Mouse (Mus musculus) v-Abl transformed pro-B cells (cell line): Measurements from ENCODE around the gene Psme1.

Experiments used
- in situ Hi-C, 2 experiments: fragments of 400-800 bp; cut with MboI; formaldehyde crosslinking; loops; one replicate each; pipeline ENCODE4 v1.15.1; 2025; ENCODE audit not compliant: unreplicated experiment in 2 of 2

Psme1 gene

DNA sequence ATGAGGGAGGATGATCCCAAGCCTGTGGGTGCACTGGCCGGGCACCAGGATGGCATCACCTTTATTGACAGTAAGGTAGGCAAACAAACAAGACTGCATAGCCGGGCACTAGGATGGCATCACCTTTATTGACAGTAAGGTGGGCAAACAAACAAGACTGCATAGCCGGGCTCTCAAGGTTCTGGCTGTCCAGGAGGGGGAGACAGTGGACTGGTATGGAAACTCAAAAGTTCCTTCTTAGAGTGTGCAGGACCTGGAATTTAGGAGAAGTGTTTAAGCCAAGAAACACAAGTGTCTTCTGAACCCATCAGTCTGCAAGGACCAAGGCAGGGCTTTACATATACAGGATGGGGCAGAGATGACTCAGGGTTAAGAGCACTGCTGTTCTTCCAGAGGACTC, 12.2 kb upstream of the Psme1 start:
- in situ Hi-C loops: no loop called here

DNA sequence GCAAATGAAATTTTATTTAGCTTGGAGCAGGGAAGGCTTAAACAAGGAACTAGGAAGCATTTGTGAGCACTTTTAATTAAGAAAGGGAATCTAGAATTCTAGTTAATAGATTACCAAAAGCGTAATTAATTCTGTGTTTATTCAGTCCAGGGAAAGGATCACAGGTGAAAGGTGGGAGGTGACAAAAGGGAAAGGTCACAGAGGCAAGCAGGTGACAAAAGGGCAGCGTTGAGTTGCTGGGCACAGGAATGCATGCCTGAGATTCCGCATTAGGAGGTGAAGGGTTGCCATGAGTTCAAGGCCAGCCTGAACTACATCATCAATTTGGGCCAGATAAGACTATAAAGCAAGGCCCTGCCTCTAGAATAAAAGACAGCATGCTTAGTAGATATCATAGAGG, 10.4 kb upstream of the Psme1 start:
- in situ Hi-C loops: no loop called here

DNA sequence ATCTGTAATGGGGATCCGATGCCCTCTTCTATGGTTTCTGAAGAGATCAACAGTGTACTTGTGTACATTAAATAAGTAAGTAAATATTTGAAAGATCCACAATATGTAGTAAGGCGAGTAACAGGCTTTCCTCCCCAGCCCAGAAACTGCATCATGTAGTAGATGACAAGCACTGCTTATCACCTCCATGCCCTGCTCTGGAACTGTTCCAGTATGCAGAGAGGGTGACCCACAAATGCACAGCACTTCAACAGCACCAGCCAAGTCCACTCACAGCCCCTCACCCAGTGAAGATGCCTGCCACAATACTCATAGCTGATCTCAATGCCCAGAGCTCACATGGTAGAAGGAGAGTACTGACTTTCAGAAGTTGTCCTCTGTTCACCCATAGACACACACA, 7.3 kb upstream of the Psme1 start:
- in situ Hi-C loops: no loop called here

DNA sequence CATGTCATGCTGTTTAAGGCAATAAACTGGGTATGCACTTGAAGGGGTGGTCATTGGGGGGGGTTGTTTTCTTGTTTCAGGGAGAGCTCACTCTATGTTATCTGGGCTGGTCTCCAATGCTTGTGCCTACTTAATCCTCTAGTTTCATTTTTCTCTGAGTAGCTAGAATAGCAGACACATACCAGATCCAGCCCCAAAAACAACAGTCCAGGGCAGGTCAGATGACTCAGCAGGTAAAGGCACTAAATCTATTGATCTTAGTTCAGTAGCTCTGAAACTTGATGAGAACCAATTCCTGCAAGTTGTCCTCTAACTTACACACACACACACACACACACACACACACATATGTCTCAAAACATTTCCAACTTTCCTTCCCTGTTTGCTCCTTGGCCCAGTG, 6.2 kb upstream of the Psme1 start:
- in situ Hi-C loops: no loop called here

DNA sequence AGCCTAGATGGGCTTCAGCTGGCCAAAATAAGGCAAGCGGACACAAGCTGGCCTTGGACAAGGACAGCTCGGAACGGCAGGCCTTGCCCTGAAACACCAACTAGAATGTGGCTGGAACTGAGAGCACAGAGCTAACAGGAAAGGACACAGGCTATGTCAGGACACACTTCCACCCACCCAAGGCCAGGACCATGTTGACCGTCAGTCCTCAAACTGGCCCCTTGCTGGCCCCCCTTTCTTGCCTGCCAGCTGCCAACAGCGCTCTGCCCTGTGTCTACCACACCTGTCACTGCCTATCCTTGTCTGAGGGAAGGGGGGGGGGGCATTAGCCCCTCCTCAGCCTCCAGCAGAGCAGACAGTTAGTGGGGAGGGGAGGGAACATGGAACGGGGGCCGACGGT, 2.6 kb upstream of the Psme1 start, which contains the start of gene Fitm1:
Gene Fitm1 (plus strand): TSS at position 316 of the 400 bp plus-strand sequence.
- in situ Hi-C loops: no loop called here

- in situ Hi-C loops: no loop called here
Observed at GRCm38 (mm10) chr14:55575711-55576110, 2.2 kb upstream of the Psme1 start.

DNA sequence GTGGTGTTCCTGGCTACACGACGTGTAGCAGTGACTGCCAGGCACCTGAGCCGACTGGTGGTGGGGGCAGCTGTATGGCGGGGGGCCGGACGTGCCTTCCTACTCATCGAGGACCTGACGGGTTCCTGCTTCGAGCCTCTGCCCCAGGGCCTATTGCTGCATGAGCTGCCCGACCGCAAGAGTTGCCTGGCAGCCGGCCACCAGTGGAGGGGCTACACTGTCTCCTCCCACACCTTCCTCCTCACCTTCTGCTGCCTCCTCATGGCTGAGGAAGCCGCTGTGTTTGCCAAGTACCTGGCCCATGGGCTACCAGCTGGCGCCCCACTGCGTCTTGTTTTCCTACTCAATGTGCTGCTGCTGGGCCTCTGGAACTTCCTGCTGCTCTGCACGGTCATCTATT, 1.5 kb upstream of the Psme1 start:
- in situ Hi-C loops: no loop called here

DNA sequence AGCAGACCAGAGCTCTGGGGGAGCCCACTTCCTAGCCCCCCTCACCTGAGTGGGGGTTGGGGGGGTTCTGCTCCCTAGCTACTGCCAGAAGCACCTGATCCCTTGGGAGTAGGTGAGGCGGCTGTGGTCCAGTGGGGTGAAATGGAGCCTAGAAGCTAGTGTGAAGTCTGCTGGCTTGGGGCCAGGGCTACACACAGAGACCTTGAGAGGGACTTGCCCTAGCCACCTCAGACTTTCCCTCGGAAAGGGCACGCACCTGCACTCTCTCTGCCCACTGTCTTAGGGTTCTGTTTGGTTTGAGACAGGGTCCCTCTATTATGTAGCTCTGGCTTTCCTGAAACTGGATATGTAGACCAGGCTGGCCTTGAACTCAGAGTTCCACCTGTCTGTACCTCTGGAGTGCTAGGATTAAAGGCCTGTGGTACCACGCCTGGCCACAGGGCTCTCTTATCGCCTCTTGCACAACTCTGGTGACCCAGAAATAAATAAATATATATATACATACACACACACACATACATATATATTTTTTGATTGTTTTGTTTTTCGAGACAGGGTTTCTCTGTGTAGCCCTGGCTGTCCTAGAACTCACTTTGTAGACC, 846 bp downstream of the Psme1 start:
- in situ Hi-C loops: no loop called here

DNA sequence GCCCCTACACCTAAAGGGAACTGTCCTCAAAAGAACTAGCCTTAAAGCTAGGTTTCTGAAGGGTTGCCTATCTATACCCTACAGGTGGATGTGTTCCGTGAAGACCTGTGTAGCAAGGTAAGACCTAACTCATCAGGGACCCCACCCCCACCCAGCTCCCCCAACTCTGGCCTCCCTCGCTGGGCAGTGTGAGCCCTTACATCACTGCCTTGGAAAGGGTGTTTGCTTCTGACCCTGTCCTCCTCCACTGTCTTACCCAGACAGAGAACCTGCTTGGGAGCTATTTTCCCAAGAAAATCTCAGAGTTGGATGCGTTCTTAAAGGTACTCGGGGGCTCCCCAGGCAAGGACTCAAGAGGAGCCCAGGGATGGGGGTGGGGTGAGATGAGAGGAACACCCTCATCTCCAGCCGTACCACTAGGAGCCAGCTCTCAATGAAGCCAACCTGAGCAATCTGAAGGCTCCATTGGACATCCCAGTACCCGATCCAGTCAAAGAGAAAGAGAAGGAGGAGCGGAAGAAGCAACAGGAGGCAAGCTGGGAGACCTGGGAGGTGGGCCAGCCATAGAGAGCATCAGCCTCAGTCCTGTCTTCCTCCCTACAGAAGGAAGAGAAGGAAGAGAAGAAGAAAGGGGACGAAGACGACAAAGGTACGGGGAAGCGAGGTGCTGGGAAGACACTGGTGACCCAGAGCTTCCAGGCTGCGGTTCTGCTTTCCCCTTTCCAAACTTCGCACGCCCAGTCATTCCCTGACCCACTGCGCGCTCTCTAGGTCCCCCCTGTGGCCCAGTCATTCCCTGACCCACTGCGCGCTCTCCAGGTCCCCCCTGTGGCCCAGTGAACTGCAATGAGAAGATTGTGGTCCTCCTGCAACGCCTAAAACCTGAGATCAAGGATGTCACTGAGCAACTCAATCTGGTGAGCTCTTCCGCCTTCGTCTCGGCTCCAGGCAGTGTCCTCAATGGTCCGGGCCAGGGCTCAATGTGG, 1.9 kb downstream of the Psme1 start:
- in situ Hi-C loops: loop anchor here (5.0 to 10.0 kb wide), 2 partner anchors 83 to 85 kb away; partner anchors contain the start of gene Carmil3 (in 1 of the 2)

DNA sequence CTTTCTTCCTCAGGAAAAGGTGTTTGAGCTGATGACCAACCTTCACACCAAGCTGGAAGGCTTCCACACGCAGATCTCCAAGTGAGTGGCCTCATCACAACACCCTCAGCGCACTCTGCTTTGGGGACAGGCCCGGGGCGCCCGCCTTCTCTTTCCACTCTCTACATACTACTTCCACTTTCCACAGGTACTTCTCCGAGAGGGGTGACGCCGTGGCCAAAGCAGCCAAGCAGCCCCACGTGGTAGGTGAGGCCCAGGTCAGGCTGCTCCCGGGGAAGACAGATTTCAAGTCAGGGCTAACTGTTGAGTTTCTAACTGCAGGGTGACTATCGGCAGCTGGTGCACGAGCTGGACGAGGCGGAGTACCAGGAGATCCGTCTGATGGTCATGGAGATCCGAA, 2.8 kb downstream of the Psme1 start:
- in situ Hi-C loops: loop anchor here (5.0 to 10.0 kb wide), 2 partner anchors 83 to 86 kb away; partner anchors contain the start of gene Carmil3 (in 1 of the 2)

DNA sequence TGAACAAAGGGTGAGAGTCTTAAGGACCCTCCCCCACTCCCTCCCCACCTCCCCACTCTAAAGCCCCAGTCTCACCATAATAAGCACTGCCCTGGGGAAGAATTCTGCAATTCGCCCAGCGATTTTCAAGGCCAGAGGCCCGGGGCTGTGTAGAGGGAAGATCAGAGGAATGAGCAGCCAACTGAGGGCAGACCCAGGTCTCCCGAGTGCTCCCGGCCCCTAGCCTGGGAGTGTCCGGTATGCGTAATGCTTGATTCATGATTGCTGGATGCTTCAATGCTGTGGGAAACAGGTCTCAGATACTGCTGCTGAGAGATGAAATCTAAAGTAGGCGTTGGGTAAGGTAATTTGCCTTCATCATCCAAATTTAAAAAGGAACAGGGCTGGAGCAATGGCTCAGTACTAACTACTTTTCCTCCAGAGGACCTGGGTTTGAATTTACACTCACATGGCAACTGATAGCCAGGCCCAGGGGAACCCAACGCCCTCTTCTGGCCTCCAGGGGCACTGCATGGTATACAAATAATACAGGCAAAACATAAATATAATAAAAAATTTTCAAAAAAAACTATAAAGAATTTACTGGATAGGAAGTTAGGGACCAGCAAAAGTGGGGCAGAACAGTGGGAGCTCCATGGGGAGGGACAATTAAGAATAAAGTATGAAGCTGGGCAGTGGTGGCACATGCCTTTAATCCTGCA, 4.2 kb downstream of the Psme1 start:
- in situ Hi-C loops: loop anchor here (5.0 to 10.0 kb wide), 2 partner anchors 85 to 87 kb away; partner anchors contain the start of gene Carmil3 (in 1 of the 2)

GRCm38 (mm10) chr14:55584303-55584701, 6.4 kb downstream of the Psme1 start:
- in situ Hi-C loops: loop anchor here (5.0 to 10.0 kb wide), 2 partner anchors 87 to 90 kb away; partner anchors contain the start of gene Carmil3 (in 1 of the 2)

DNA sequence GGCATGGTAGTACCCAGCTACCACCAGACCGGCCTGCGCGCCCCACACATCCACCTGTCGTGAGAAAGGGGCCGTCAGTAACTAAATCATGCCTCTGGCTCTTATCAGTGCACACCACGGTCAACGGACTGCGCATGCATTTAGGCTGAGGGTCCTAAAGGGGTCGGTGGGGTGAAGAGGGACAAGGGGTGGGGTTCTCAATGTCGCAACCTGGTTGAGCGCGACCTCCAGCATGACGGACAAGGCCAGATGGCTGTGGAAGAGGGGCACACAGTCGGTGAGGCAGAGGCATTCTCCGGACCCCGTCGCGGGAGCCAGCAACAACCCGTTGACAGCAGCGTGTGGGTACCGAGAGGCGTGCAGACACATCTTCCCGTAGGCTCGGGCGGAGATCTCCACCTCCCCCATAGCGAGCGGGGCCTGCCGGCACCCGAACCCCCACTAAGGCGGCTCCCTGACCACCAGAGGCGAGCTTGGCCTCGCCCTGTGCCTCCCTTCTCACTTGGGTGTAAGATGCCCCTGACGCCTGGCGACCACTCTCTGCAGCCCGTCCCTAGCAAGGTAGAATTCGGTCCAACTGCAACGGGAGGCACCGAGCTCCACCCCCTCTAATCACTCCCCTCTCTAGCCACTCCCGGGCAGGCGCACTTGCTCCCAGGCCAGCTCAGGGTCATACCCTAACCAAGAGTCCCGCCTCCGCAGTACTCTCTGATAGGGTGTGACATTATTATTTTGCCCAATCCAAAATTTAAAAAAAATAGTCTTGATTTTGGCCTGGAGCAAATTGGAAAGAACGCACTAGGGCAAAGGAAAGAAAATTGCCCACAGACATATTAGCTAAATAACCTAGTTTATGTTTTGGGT, 7.0 kb downstream of the Psme1 start, which contains the start of gene Emc9:
Gene Emc9 (minus strand): TSS at position 601 of the 864 bp plus-strand sequence.
- in situ Hi-C loops: loop anchor here (5.0 to 10.0 kb wide), 2 partner anchors 88 to 90 kb away; partner anchors contain the start of gene Carmil3 (in 1 of the 2)

DNA sequence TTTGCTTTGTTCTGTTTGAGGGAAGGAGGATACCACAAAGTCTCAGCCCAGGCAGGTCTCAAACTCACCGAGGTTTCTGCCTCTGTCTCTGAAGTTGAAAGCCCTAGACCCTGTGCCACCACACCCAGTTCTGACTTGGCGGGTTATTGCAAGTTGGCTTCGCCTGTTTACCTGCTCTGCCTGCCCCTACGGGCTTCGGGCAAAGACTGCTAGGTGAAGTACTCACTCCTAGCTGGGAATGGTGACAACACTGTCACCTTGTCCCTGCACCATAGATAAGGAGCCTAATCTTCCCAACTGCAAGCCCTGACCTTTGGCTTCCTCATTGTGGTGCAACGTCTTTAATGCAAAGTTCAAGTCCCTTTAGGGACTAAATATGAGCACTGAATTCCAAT, 7.6 kb downstream of the Psme1 start:
- in situ Hi-C loops: loop anchor here in 1 of 2 experiments (10.0 kb wide), 1 partner anchor 91 kb away; the partner anchor contains the start of gene Carmil3

DNA sequence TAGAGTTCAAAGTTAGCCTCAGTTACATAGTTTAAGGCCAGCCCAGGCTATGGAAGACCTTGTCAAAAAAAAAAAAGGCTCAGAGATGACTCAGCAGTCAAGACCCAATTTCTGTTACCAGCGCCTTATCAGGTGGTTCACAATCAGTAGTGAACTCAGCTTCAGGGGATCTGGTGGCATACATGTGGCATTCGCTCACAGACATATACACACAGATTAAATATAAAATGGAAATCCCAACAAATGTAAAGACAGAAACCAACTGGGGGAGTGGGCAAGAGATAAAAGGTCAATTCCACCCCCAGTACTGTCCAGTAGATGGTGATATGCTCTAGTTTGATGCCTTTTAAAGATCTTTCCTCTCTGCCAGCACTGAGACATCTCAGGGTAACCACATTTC, 8.2 kb downstream of the Psme1 start:
- in situ Hi-C loops: loop anchor here in 1 of 2 experiments (10.0 kb wide), 1 partner anchor 91 kb away; the partner anchor contains the start of gene Carmil3

GRCm38 (mm10) chr14:55589271-55589670, 11.3 kb downstream of the Psme1 start:
- in situ Hi-C loops: loop anchor here in 1 of 2 experiments (10.0 kb wide), 1 partner anchor 94 kb away; the partner anchor contains the start of gene Carmil3

DNA sequence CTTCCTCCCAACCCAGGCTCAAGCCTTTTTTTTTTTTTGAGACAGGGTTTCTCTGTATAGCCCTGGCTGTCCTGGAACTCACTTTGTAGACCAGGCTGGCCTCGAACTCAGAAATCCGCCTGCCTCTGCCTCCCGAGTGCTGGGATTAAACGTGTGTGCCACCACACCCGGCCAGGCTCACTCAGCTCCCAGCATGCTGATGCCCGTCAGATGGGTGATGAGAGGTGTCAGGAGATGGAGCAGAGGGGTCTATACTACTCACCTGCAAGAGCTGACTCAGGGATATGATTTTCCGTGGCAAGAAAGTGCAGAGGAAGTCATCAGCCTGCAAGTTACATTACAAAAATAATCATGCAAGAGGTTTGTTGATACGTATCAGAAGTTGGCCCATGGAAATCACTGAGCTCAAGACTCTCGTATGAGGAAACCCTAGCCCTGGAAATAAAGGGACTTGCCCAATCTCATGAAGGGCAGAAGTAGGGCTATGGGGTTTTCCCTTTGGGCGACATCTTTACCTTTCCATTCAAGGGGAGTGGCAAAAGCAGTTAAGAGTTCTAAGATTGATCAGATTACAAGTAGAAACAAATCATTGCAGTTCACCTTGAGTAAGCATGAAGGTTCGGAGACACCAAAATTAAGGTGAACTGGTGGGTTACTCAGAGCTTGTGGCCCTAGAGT, 12.0 kb downstream of the Psme1 start:
- in situ Hi-C loops: loop anchor here in 1 of 2 experiments (10.0 kb wide), 1 partner anchor 95 kb away; the partner anchor contains the start of gene Carmil3

DNA sequence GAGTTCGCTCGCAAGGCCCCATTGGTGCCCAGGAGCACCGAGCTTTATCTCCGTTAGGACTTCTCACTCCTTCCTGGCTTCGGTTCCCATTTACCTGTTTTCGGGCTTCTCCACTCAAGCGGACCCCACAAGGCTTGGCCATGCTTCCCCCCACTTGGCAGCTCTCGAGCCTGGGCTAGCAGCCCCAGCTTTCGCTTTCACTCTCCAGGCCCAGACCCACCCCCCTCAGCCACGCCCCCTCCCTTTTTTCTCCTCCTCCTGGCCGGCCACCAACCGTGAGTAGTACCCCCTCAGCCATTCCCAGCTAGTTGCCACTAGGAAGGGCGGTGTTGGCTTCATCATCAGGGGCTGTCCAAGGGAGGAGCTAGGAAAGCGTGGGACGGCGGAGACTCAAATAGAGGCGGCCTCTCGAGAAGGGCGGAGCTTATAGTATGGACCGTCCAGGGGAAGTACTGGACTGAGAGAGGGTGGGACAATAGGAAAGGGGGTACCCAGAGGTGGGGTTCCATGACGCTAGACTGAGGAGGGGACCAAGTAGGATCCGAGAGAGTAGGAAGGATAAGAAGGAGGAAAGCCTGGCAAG, 12.9 kb downstream of the Psme1 start, which contains the start of gene Psme2:
Gene Psme2 (minus strand): TSS at position 366 of the 583 bp plus-strand sequence.
- in situ Hi-C loops: no loop called here
